Mouse (Mus musculus) liver, adult 2 months (tissue): ENCODE data around the gene Nlrp6. TPM values are rescaled to one million over a fixed set of nuclear protein-coding genes. Genes with fewer than 3 reads are reported as not detected.
A peak's percentile ranks its signal among the peaks of the same experiment; 100 is the strongest.

Source experiments
- DNase-seq: peaks from one replicate; pipeline ENCODE4 v3.0.0-alpha.2; 2011; ENCODE audit warnings: low read depth, low spot score; ENCODE audit errors: extremely low read depth
- H3K27ac ChIP-seq: fragments of 200-500 bp; replicated peaks from 2 replicates; pipeline ENCODE4 v1.5.1; 2012; ENCODE audit warnings: low read depth, mild to moderate bottlenecking, control low read depth, inconsistent platforms, low read length; ENCODE audit not compliant: insufficient read depth
- H3K27me3 ChIP-seq: fragments of 200-500 bp; 2 replicates; pipeline ENCODE4 v1.6.1; 2012; ENCODE audit warnings: mild to moderate bottlenecking, moderate library complexity, low read length, inconsistent platforms; ENCODE audit not compliant: control insufficient read depth, insufficient read depth
- H3K36me3 ChIP-seq: fragments of 200-500 bp; 2 replicates; pipeline ENCODE4 v1.6.1; 2012; ENCODE audit warnings: low read length, inconsistent platforms; ENCODE audit not compliant: control insufficient read depth, insufficient read depth
- H3K4me1 ChIP-seq: fragments of 200-500 bp; 2 replicates; pipeline ENCODE4 v1.6.1; 2011; ENCODE audit warnings: low read length; ENCODE audit not compliant: control insufficient read depth, insufficient read depth
- H3K4me3 ChIP-seq: fragments of 200-500 bp; 2 replicates; pipeline ENCODE4 v1.5.1; 2011; ENCODE audit warnings: low read depth, mild to moderate bottlenecking, control low read depth, low read length, moderate library complexity; ENCODE audit not compliant: insufficient read depth
- H3K79me2 ChIP-seq: fragments of 200-500 bp; 2 replicates; pipeline ENCODE4 v1.6.1; 2012; ENCODE audit warnings: inconsistent platforms, mild to moderate bottlenecking, low read length, moderate library complexity; ENCODE audit not compliant: control insufficient read depth, insufficient read depth
- H3K9ac ChIP-seq: fragments of 200-500 bp; 2 replicates; pipeline ENCODE4 v1.6.1; 2012; ENCODE audit warnings: low read depth, mild to moderate bottlenecking, control low read depth, inconsistent platforms, low read length
- CTCF ChIP-seq: fragments of 200-500 bp; IDR thresholded peaks from 2 replicates; pipeline ENCODE4 v1.5.1; 2011; ENCODE audit warnings: low read depth, low read length, control low read depth
- POLR2A ChIP-seq: fragments of 200-500 bp; IDR thresholded peaks from 2 replicates; pipeline ENCODE4 v1.6.1; 2011; ENCODE audit warnings: low read length, control low read depth; ENCODE audit not compliant: insufficient read depth; ENCODE audit errors: extremely low read depth
- WGBS: fragments of 180-500 bp; shearing (Covaris S2); methylation state at CpG from one replicate; pipeline ENCODE4 v1.1.7; 2018; 5-methylcytosine and 5-hydroxymethylcytosine counted together
- polyA plus RNA-seq: library from polyadenylated mRNA; depleted of rRNA; stranded (reverse); fragments of >200 nt; gene quantifications from 2 replicates; pipeline ENCODE4 v1.2.3, GENCODE M21; 2012
- total RNA-seq: library from RNA; depleted of rRNA; stranded (reverse); fragments of >200 nt; gene quantifications from 2 replicates; pipeline ENCODE4 v1.2.3, GENCODE M21; 2014

The Nlrp6 gene
- total and polyA plus RNA-seq, 2 experiments = 28.9 to 119 TPM

GRCm38 (mm10) chr7:140951051-140951450 lies 30.3 kb downstream of the Nlrp6 start:
- 36% methylated on average over 8 of the region's 8 CpGs for WGBS
- no peaks in the 10 kb centered on the region for H3K27me3 ChIP-seq
- H3K9ac ChIP-seq = peak overlapping the region; percentile 44
- peaks cover 17% of the 10 kb centered on the region for H3K79me2 ChIP-seq
- peaks cover 14% of the 10 kb centered on the region; the same call in 1 of the 2 replicates for H3K4me1 ChIP-seq
- DNase-seq = no peak
- H3K4me3 ChIP-seq = no peak overlapping the region
- no peaks in the 10 kb centered on the region for H3K36me3 ChIP-seq
- no peak for TF ChIP-seq POLR2A
- no peak for TF ChIP-seq CTCF
- peak overlapping the region; percentile 67 for H3K27ac ChIP-seq

DNA sequence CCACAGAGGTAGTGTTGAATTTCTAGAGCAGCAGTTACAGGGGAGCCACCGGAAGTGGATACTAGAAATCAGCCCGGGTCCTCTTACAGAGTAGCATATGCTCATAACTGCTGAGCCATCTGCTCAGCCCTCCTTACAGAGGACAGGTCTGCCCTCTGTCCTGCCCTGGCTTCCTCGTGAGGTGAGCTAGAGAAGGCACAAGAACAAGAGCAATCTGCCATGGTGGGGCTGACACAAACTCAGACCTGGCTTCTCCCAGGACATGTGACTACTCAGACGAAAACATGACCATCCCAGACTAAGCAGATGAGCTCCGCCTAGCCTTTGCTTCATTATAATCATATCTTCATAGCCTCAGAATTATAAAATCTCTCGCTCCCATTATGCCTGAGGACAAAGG lies 31.1 kb downstream of the Nlrp6 start:
- WGBS = 59% methylated on average over 6 of the region's 6 CpGs
- DNase-seq = no peak
- Histone ChIP-seq H3K4me1 (peaks cover 16% of the 10 kb centered on the region; the same call in 1 of the 2 replicates), H3K79me2 (peaks cover 17% of the 10 kb centered on the region), H3K9ac (peak overlapping the region; percentile 24; the same call in 1 of the 2 replicates), H3K27ac (peak overlapping the region; percentile 58), H3K36me3 (no peaks in the 10 kb centered on the region), H3K4me3 (no peak overlapping the region), H3K27me3 (no peaks in the 10 kb centered on the region)
- no peak for TF ChIP-seq POLR2A
- TF ChIP-seq CTCF = no peak

DNA sequence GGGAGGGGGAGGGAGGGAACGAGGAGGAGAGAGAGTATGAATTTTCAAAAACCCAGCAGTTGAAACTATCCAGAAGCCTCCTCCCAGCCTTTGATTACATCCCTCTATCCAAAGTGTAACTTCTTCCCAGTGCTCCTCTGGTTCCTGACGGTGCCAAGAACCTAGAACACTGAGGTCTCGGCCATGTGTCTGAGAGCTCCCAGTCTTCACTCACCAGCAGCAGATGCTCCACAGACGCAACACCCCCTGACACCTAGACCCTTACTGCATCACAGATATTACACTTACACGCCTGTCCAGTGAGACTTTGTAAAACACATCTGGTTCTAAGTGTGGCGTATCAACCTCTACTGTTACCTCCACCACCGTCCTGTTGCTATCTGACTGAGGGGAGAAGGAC lies 31.7 kb downstream of the Nlrp6 start:
- H3K9ac ChIP-seq = peak overlapping the region; percentile 22; the same call in 1 of the 2 replicates
- no peak overlapping the region for H3K4me3 ChIP-seq
- TF ChIP-seq CTCF (no peak), POLR2A (no peak)
- H3K27ac ChIP-seq = peak overlapping the region; percentile 72
- no peaks in the 10 kb centered on the region for H3K27me3 ChIP-seq
- H3K79me2 ChIP-seq = peaks cover 17% of the 10 kb centered on the region
- H3K36me3 ChIP-seq = no peaks in the 10 kb centered on the region
- WGBS = 70% methylated on average over 7 of the region's 7 CpGs
- peaks cover 15% of the 10 kb centered on the region for H3K4me1 ChIP-seq
- no peak for DNase-seq

DNA sequence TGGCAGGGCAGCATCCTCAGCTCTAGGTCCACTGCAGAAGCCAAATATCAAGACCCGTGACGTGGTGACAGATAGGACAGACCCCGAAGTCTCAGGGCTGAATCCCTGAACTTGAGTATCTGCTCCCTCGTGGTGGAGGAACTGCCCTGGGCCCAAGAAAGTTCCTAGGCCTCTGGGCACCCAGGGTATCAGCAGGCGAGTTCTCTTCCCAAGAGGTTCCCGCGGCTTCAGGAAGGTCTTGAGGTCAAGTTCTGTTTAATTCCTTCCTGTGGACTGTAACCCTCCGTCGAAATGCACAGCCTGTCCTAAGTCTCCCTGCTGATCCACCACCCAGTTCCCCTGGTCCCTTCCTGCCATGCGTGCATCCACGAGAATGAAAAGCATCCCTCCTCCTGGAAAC lies 32.4 kb downstream of the Nlrp6 start:
- Histone ChIP-seq H3K79me2 (peaks cover 17% of the 10 kb centered on the region), H3K9ac (peak overlapping the region; percentile 30), H3K27ac (peak overlapping the region; percentile 72), H3K4me1 (peaks cover 12% of the 10 kb centered on the region), H3K4me3 (no peak overlapping the region; the same call in 1 of the 2 replicates), H3K27me3 (no peaks in the 10 kb centered on the region), H3K36me3 (no peaks in the 10 kb centered on the region)
- TF ChIP-seq CTCF = no peak
- TF ChIP-seq POLR2A = no peak
- WGBS = 64% methylated on average over 11 of the region's 11 CpGs
- no peak for DNase-seq

DNA sequence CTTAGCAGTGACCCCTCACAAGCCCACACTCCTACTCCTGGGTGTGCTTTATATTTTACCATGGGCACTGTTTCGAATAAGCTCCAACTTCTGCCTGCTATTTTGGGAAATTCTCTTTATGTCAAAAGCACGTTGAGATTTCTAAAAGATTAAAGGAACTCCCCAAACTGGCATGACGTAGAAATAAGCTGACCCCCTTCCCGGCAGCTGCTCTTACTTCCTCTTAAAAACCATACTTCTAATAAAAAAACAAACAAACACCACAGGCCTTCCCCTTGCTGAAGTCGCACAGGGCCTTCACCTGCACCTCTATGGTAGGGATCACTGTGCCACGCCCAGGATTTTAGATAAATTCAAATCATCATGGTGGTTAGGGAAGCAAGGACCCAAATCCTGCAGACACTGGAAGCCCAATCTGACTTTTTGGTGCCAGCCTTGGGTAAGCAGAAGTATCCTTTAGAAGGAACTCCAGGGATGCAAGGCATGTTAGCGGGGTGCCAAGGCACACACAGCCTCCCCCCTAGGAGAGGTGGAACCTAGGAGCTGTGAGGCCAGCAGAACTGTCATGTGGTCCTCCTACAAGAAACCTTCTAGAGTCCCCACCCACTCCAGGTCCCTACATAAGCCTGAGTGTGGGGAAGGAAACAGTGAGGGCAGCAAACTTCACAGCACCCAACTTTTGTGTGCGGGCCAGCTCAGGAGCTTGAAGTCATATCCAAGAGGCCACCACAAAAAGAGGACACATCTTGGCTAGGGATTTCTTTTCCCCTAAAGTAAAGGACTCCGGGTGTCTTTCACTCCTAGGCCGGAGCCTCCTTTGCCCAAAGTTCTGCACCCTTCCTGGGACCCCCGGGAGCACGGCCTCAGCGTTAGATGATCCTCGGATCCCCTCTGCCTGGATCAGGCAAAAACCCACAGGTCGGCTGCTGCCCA lies 33.4 kb downstream of the Nlrp6 start:
- peak overlapping the region; percentile 67 for H3K9ac ChIP-seq
- 40% methylated on average over 15 of the region's 15 CpGs for WGBS
- peak overlapping the region; percentile 77 for H3K4me3 ChIP-seq
- no peak for TF ChIP-seq POLR2A
- TF ChIP-seq CTCF = no peak
- peaks cover 11% of the 10 kb centered on the region for H3K4me1 ChIP-seq
- H3K79me2 ChIP-seq = peaks cover 17% of the 10 kb centered on the region
- H3K27me3 ChIP-seq = no peaks in the 10 kb centered on the region
- DNase-seq = no peak
- peak overlapping the region; percentile 95 for H3K27ac ChIP-seq
- H3K36me3 ChIP-seq = no peaks in the 10 kb centered on the region

GRCm38 (mm10) chr7:140954733-140955071 lies 34.0 kb downstream of the Nlrp6 start:
- Histone ChIP-seq H3K27ac (peak overlapping the region; percentile 95), H3K36me3 (no peaks in the 10 kb centered on the region), H3K4me3 (peak overlapping the region; percentile 77), H3K79me2 (peaks cover 17% of the 10 kb centered on the region), H3K27me3 (no peaks in the 10 kb centered on the region), H3K9ac (peak overlapping the region; percentile 88), H3K4me1 (peaks cover 11% of the 10 kb centered on the region)
- 2% methylated on average over 9 of the region's 9 CpGs for WGBS
- TF ChIP-seq POLR2A = no peak
- TF ChIP-seq CTCF = no peak
- peak; percentile 58 for DNase-seq
